Mouse (Mus musculus) bone marrow macrophage, adult 2 months (primary cell): Measurements from ENCODE around the gene Syt1.

ENCODE experiments used
- CTCF ChIP-seq: IDR thresholded peaks from 2 replicates; pipeline ENCODE4 v1.5.1; 2012; ENCODE audit warnings: low read depth, mild to moderate bottlenecking, low read length, moderate library complexity
- POLR2A ChIP-seq: IDR thresholded peaks from 2 replicates; pipeline ENCODE4 v1.6.1; 2012; ENCODE audit warnings: mild to moderate bottlenecking, low read depth, low read length, borderline replicate concordance

- TF ChIP-seq CTCF: no peak
- TF ChIP-seq POLR2A: no peak
These were observed 117.5 kb downstream of the Syt1 start for GRCm38 (mm10) chr10:108893288-108893687.
